Mouse (Mus musculus) E14TG2a.4 (cell line): ENCODE measurements around the gene Cript.
A peak's percentile ranks its signal among the peaks of the same experiment; 100 is the strongest.
"Not testable (repeated sequence)": the region's sequence is repeated elsewhere in the genome, so short reads cannot be mapped to it uniquely, and the experiment has no call there.

Experiments
- H3K27me3 ChIP-seq: 2 replicates; pipeline ENCODE4 v1.6.1; 2014; ENCODE audit warnings: low read length, control low read depth; ENCODE audit not compliant: insufficient read depth
- H3K36me3 ChIP-seq: 2 replicates; pipeline ENCODE4 v1.6.1; 2014; ENCODE audit warnings: low read length, control low read depth; ENCODE audit not compliant: insufficient read depth
- H3K4me1 ChIP-seq: replicated peaks from 2 replicates; pipeline ENCODE4 v1.6.1; 2014; ENCODE audit warnings: low read depth, low read length, control low read depth
- H3K4me3 ChIP-seq: replicated peaks from 2 replicates; pipeline ENCODE4 v1.5.1; 2014; ENCODE audit warnings: mild to moderate bottlenecking, low read length
- H3K9me3 ChIP-seq: 2 replicates; pipeline ENCODE4 v1.6.1; 2014; ENCODE audit warnings: low read length, control low read depth
- CTCF ChIP-seq: conservative IDR thresholded peaks from 2 replicates; pipeline ENCODE4 v1.5.1; 2014; ENCODE audit warnings: low read length
- NANOG ChIP-seq: IDR thresholded peaks from 2 replicates; pipeline ENCODE4 v1.6.1; 2014; ENCODE audit warnings: borderline replicate concordance, low read length, mixed read lengths
- POU5F1 ChIP-seq: IDR thresholded peaks from 2 replicates; pipeline ENCODE4 v1.6.1; 2014; ENCODE audit warnings: low read length, borderline replicate concordance

The Cript gene

DNA sequence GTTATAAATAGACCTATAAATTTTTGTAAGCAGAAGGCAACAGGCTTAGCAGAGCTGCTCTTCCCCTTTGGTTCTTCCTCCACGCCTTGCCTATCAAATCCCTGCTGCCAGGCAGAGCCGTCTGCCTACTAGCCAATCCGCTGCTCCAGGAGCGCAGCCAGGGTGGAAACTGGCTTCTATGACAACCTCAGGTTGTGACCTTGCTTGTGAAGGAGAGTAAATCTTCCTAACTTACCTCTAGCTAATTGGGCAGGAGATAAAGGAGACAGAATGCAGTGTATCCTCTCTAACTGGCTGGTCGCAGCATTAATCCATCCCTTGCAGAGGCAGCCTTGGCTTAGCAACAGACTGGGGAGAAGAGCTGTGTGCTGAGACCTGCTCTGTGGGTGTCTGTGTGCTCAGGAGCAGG, 29.7 kb downstream of the Cript start:
- peaks cover 7% of the 10 kb centered on the region; the same call in 1 of the 2 replicates for H3K27me3 ChIP-seq
- TF ChIP-seq POU5F1: no peak
- no peak for TF ChIP-seq CTCF
- TF ChIP-seq NANOG: no peak
- H3K9me3 ChIP-seq: no peaks in the 10 kb centered on the region
- no peak overlapping the region for H3K4me3 ChIP-seq
- H3K36me3 ChIP-seq: no peaks in the 10 kb centered on the region
- no peaks in the 10 kb centered on the region; the same call in 1 of the 2 replicates for H3K4me1 ChIP-seq

GRCm38 (mm10) chr17:87055663-87056062, 30.3 kb downstream of the Cript start:
- Histone ChIP-seq H3K9me3 (no peaks in the 10 kb centered on the region), H3K27me3 (peaks cover 7% of the 10 kb centered on the region; the same call in 1 of the 2 replicates), H3K36me3 (no peaks in the 10 kb centered on the region), H3K4me1 (no peaks in the 10 kb centered on the region), H3K4me3 (no peak overlapping the region)
- TF ChIP-seq CTCF: no peak
- TF ChIP-seq POU5F1: no peak
- no peak for TF ChIP-seq NANOG

DNA sequence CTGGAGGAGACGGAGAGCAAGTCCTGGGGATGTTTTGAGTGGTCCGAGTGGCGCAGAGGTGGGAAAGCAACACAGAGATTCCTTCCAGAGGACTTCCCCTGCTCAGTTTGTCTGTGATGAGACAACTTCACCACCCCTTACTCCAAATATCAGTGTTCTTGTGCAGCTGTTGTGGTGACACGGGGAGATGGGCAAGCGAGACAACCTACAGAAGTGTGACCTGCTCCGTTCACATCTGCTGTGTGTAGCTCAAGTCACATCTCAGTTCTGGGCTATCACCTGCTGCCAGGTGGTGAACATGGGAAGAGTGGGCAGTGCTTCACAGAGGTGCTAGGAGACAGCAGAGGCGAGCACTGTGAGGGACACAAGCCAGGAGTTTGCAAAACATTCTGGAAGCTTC, 31.4 kb downstream of the Cript start:
- Histone ChIP-seq H3K4me3 (no peak overlapping the region), H3K9me3 (no peaks in the 10 kb centered on the region), H3K27me3 (peaks cover 7% of the 10 kb centered on the region; the same call in 1 of the 2 replicates), H3K36me3 (no peaks in the 10 kb centered on the region), H3K4me1 (no peaks in the 10 kb centered on the region)
- no peak for TF ChIP-seq CTCF
- no peak for TF ChIP-seq NANOG
- no peak for TF ChIP-seq POU5F1

DNA sequence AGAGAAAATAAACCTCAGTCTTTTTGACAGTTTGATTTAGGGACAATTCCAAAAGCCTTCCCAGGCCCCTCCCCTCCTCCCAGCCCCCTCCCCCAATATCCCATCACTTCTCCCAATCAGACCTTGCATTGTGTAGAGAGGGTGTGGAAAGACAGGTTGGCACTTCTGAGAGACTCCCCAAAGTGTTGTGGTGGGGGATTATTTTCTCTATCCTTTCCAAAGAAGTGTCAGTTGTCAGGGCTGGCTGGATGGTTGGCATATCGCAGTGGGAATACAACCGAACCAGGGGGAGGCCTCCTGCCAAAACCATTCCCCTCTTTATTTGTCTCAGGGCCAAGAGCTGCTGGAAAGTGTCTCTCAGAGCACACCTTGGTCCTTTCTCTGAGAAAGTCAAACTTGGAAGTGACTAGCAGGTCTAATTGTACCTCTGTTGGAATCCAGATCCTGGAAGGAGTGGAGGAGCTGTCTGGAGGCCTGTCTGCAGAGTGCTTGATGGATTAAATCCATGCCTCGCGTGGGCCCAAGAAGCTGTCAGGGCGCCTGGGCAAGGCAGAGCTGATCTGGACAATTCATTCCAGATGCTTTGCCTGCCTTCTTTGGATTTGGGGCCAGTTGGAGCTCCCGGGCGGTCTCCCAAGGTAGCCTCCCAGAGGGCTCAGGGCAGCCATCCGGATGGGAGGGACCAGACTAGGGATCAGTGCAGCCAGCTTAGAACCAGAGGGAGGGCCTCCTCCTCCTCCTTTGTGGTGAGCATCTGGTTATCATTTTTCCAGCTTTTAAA, 32.3 kb downstream of the Cript start:
- TF ChIP-seq NANOG: no peak
- TF ChIP-seq POU5F1: no peak
- no peak for TF ChIP-seq CTCF
- Histone ChIP-seq H3K4me1 (peaks cover 6% of the 10 kb centered on the region), H3K4me3 (no peak overlapping the region), H3K9me3 (no peaks in the 10 kb centered on the region), H3K36me3 (no peaks in the 10 kb centered on the region), H3K27me3 (peaks cover 13% of the 10 kb centered on the region)

DNA sequence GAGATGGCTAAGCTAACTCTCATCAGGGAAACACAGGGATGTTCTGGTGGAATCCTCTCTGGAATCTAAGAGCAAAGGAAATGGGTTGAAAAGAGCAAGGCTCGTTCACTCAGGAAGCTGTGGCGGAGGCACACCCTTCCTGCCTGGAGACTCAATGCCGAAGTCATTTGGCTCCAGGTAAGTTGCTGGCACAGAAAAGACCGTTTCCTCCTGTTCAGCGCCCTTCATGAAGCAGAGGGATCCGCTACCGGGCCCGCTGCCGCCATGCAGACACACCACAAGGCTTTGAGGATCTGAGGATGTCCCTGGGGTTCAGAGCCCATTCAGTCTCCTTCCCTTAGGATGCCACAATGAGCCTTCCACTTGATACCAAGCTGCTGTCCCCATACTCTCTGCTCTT, 37.3 kb downstream of the Cript start:
- peaks cover 13% of the 10 kb centered on the region for H3K4me1 ChIP-seq
- TF ChIP-seq NANOG (no peak), POU5F1 (no peak), CTCF (no peak)
- no peaks in the 10 kb centered on the region for H3K36me3 ChIP-seq

GRCm38 (mm10) chr17:87063461-87063860, 38.1 kb downstream of the Cript start:
- TF ChIP-seq CTCF (no peak), POU5F1 (no peak)
- Histone ChIP-seq H3K4me1 (peaks cover 13% of the 10 kb centered on the region), H3K27me3 (peaks cover 9% of the 10 kb centered on the region; the same call in 1 of the 2 replicates), H3K36me3 (no peaks in the 10 kb centered on the region), H3K9me3 (no peaks in the 10 kb centered on the region), H3K4me3 (peak overlapping the region; percentile 69)

More for the DNA sequence above, 37.3 kb downstream of the Cript start:
- Histone ChIP-seq H3K27me3 (peaks cover 9% of the 10 kb centered on the region; the same call in 1 of the 2 replicates), H3K4me3 (peak overlapping the region; percentile 69), H3K9me3 (no peaks in the 10 kb centered on the region)

DNA sequence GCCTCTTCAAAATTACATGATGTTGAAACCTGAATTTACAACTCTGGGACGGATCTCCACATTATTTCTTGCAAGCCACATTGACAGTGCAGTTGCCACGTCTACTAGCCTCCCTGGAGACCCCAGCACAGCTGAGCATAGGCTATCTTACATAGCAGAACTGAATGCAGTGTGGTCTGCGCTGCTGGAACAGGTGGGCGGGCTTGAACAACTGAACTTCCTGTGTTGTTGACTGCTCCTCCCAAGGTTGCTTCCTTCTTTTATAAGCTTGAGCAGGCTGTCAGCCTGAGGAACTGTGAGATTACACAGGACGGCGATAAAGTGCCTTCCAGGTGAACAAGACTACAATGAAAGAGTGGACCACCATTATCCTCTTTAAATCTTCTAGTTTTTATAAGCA, 38.6 kb downstream of the Cript start:
- H3K4me1 ChIP-seq: peaks cover 13% of the 10 kb centered on the region
- no peaks in the 10 kb centered on the region for H3K9me3 ChIP-seq
- peaks cover 9% of the 10 kb centered on the region; the same call in 1 of the 2 replicates for H3K27me3 ChIP-seq
- TF ChIP-seq POU5F1 (no peak), NANOG (no peak), CTCF (no peak)
- H3K4me3 ChIP-seq: no peak overlapping the region
- H3K36me3 ChIP-seq: no peaks in the 10 kb centered on the region

- Histone ChIP-seq H3K4me3 (no peak overlapping the region), H3K9me3 (no peaks in the 10 kb centered on the region), H3K4me1 (no peaks in the 10 kb centered on the region), H3K36me3 (no peaks in the 10 kb centered on the region), H3K27me3 (no peaks in the 10 kb centered on the region)
- TF ChIP-seq CTCF (no peak), NANOG (no peak), POU5F1 (no peak)
These were observed 43.6 kb downstream of the Cript start for GRCm38 (mm10) chr17:87068997-87069396.

DNA sequence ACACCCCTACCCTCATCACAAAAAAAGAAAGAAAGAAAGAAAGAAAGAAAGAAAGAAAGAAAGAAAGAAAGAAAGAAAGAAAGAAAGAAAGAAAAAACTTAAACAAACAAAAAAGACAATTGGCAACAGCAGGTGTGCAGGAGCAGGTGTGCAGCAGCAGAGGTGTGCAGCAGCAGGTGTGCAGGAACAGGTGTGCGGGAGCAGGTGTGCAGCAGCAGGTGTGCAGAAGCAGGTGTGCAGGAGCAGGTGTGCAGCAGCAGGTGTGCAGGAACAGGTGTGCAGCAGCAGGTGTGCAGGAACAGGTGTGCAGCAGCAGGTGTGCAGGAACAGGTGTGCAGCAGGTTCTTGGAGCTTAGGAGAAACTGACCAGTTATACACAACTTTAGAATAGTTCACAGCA, 46.8 kb downstream of the Cript start:
- not testable (repeated sequence) for H3K36me3 ChIP-seq, H3K9me3 ChIP-seq, H3K27me3 ChIP-seq, H3K4me1 ChIP-seq, H3K4me3 ChIP-seq
